Comparison of ENCODE assay signal across 20 mouse cellular contexts in genomic region chr9:49973974-49974495, GRCm38 (mm10).
DNase-seq lines count a peak whose midpoint lies in the region; TF ChIP-seq lines count a peak whose summit lies in the region.
"Had no signal": no experiment of that assay in that cellular context is flagged by ENCODE, and none has a peak within 500 bp of the region (broad histone marks: within the 10 kb centered on the region; RNA-seq: fewer than 3 reads in every experiment).

No protein-coding gene starts in this region.

- H3K9ac ChIP-seq in heart, adult 2 months (ENCODE audit: low read depth, low read length) = no peak overlapping the region
- H3K9ac ChIP-seq: forebrain, embryonic 13.5 days; heart, embryonic 15.5 days; hindbrain, embryonic 15.5 days; intestine, embryonic 15.5 days; liver, embryonic 14.5 days had no signal

- intact Hi-C loops in heart, adult 2 months (cut with DNase I) = no loop called here

- TF ChIP-seq CTCF in heart, adult 2 months (IDR thresholded peaks at IDR 0.05) = no peak
- TF ChIP-seq CTCF in lung, adult 2 months (IDR thresholded peaks at IDR 0.05; ENCODE audit: insufficient read depth, low read length) = no peak

- 75% methylated on average over 5 of the region's 5 CpGs for WGBS in heart, adult 2 months
- WGBS in lung, adult 2 months = 59% methylated on average over 5 of the region's 5 CpGs

- no peaks in the 10 kb centered on the region for H3K79me2 ChIP-seq in heart, adult 2 months (replicated peaks; ENCODE audit: control insufficient read depth, insufficient read depth, low read length)
- H3K79me2 ChIP-seq in myocyte (ENCODE audit: control insufficient read depth, insufficient read depth) = no peaks in the 10 kb centered on the region

- H3K36me3 ChIP-seq in heart, adult 2 months (ENCODE audit: control insufficient read depth, insufficient read depth, low read length) = no peaks in the 10 kb centered on the region
- H3K36me3 ChIP-seq in myocyte (ENCODE audit: control insufficient read depth, insufficient read depth) = no peaks in the 10 kb centered on the region
- H3K36me3 ChIP-seq: heart, embryonic 15.5 days; hindbrain, embryonic 15.5 days; intestine, embryonic 15.5 days; midbrain, embryonic 10.5 days had no signal

- no peak for TF ChIP-seq POLR2A in heart, adult 2 months (IDR thresholded peaks at IDR 0.05; ENCODE audit: insufficient read depth, low read depth, low read length)
- no peak for TF ChIP-seq POLR2A in lung, adult 2 months (IDR thresholded peaks at IDR 0.05; ENCODE audit: borderline replicate concordance, extremely low read depth, low read depth, low read length)
- TF ChIP-seq POLR2A in myocyte (IDR thresholded peaks at IDR 0.05; ENCODE audit: insufficient read length, low read depth) = no peak

- H3ac ChIP-seq in myocyte (ENCODE audit: control insufficient read depth, insufficient read length) = no peak overlapping the region

- peaks cover 10% of the 10 kb centered on the region for H3K4me1 ChIP-seq in heart, adult 2 months (ENCODE audit: control insufficient read depth, insufficient read depth, low read length)
- H3K4me1 ChIP-seq in lung, adult 2 months (ENCODE audit: control insufficient read depth, insufficient read depth, low read length) = peaks cover 5% of the 10 kb centered on the region; the same call in 1 of the 2 replicates
- H3K4me1 ChIP-seq: midbrain, embryonic 10.5 days had no signal

- peak overlapping the region; percentile 58 for H3K4me2 ChIP-seq in myocyte (ENCODE audit: low read depth)
- H3K4me2 ChIP-seq: forebrain, embryonic 13.5 days; heart, embryonic 15.5 days; hindbrain, embryonic 15.5 days; intestine, embryonic 15.5 days had no signal

- no peak overlapping the region for H3K4me3 ChIP-seq in heart, adult 2 months
- no peak overlapping the region for H3K4me3 ChIP-seq in lung, adult 2 months (replicated peaks; ENCODE audit: extremely low read depth, low read depth, low read length)
- H3K4me3 ChIP-seq in myocyte = no peak overlapping the region
- H3K4me3 ChIP-seq: forebrain, embryonic 13.5 days; heart, embryonic 15.5 days; hindbrain, embryonic 15.5 days; intestine, embryonic 15.5 days; midbrain, embryonic 10.5 days had no signal

- H3K27me3 ChIP-seq in heart, adult 2 months (ENCODE audit: control insufficient read depth, insufficient read depth, low read length) = no peaks in the 10 kb centered on the region
- no peaks in the 10 kb centered on the region for H3K27me3 ChIP-seq in myocyte (ENCODE audit: control insufficient read depth, insufficient read depth, insufficient read length)
- H3K27me3 ChIP-seq: forebrain, embryonic 13.5 days; heart, embryonic 15.5 days; hindbrain, embryonic 15.5 days; intestine, embryonic 15.5 days had no signal

- no peak overlapping the region for H3K27ac ChIP-seq in heart, adult 2 months
- H3K27ac ChIP-seq: forebrain, embryonic 13.5 days; hindbrain, embryonic 15.5 days; intestine, embryonic 15.5 days; liver, embryonic 14.5 days; macrophage; midbrain, embryonic 10.5 days had no signal

- no peak for TF ChIP-seq EP300 in heart, adult 2 months (IDR thresholded peaks at IDR 0.05; ENCODE audit: insufficient read depth, low read depth, low read length)

- peak; percentile 83 for DNase-seq in heart, adult 11 months
- DNase-seq in heart, adult 2 months = no peak
- peak; percentile 33 for DNase-seq in adrenal gland, adult 8-10 months
- peak; percentile 36 for DNase-seq in lung, adult 2 months
- no peak for DNase-seq in layer of hippocampus, adult 11-12 months (ENCODE audit: low spot score)
- no peak for DNase-seq in urinary bladder, postnatal 14 days (ENCODE audit: low spot score)
- DNase-seq: cerebellum, adult 11-12 months; cerebellum, postnatal 25 days; heart, postnatal 4 days; kidney, adult 9 months; kidney, postnatal 4 days; retina, postnatal 1 day had no signal

TF ChIP-seq in myocyte, 11 proteins besides CTCF, POLR2A, EP300 and RAD21:
- peak in 1 of 3 experiments; percentile 49 for TF ChIP-seq MYOG (IDR thresholded peaks at IDR 0.05; ENCODE audit: control insufficient read depth in 1 of 3, insufficient read depth in 1 of 3, insufficient read length in 2 of 3, low read depth in 2 of 3)
- TF ChIP-seq MAX (IDR thresholded peaks at IDR 0.05; ENCODE audit: low read depth) = no peak

Comparison
In these comparisons a context has a peak if more than half of its experiments do, and no peak if none do; other contexts are left out.
1. DNase-seq: peak in heart, adult 11 months (single experiment), adrenal gland, adult 8-10 months (single experiment) and lung, adult 2 months (single experiment); none in heart, adult 2 months (0 of 2), layer of hippocampus, adult 11-12 months (single experiment) and urinary bladder, postnatal 14 days (single experiment).